Comparison of ENCODE assay signal across 15 mouse cellular contexts in genomic region chr5:124184191-124184590, GRCm38 (mm10).
DNase-seq lines count a peak whose midpoint lies in the region; ATAC-seq and TF ChIP-seq lines count a peak whose summit lies in the region.
"Had no signal": no experiment of that assay in that cellular context is flagged by ENCODE, and none has a peak within 500 bp of the region (broad histone marks: within the 10 kb centered on the region; RNA-seq: fewer than 3 reads in every experiment).

No protein-coding gene starts in this region.

- peak overlapping the region; percentile 71; the same call in 1 of the 2 replicates for H3K9ac ChIP-seq in heart, embryonic 14.5 days (ENCODE audit: low read length)
- H3K9ac ChIP-seq in embryonic facial prominence, embryonic 14.5 days (ENCODE audit: low read depth, low read length) = 0 out of 2 replicates have a peak overlapping the region, but pooled peaks have one; percentile 36
- peak overlapping the region; percentile 70 for H3K9ac ChIP-seq in forebrain, embryonic 14.5 days (ENCODE audit: low read length)
- H3K9ac ChIP-seq in midbrain, embryonic 11.5 days (ENCODE audit: low read length) = peak overlapping the region; percentile 51
- H3K9ac ChIP-seq in intestine, embryonic 15.5 days = no peak overlapping the region
- H3K9ac ChIP-seq: embryonic facial prominence, embryonic 12.5 days had no signal

- peak overlapping the region in 1 of 2 experiments; percentile 90; a peak in 3 of 4 replicates for H3K27ac ChIP-seq in heart, embryonic 14.5 days (replicated peaks in 1 of 2; ENCODE audit: control insufficient read depth in 1 of 2, insufficient read depth in 1 of 2, low read depth in 2 of 2, low read length in 2 of 2)
- no peak overlapping the region for H3K27ac ChIP-seq in embryonic facial prominence, embryonic 14.5 days (replicated peaks; ENCODE audit: low read depth, low read length)
- H3K27ac ChIP-seq in forebrain, embryonic 14.5 days (ENCODE audit: low read depth, low read length) = peak overlapping the region; percentile 90
- H3K27ac ChIP-seq in midbrain, embryonic 11.5 days (ENCODE audit: low read depth, low read length) = no peak overlapping the region; the same call in 1 of the 2 replicates
- no peak overlapping the region for H3K27ac ChIP-seq in cerebellum, adult 2 months (ENCODE audit: insufficient read depth, low read length)
- H3K27ac ChIP-seq in intestine, embryonic 15.5 days = no peak overlapping the region
- H3K27ac ChIP-seq: embryonic facial prominence, embryonic 12.5 days had no signal

- H3K4me3 ChIP-seq in heart, embryonic 14.5 days (ENCODE audit: control insufficient read depth in 1 of 2, insufficient read depth in 1 of 2, low read depth in 1 of 2, low read length in 2 of 2) = peak overlapping the region in 1 of 2 experiments; percentile 18; a peak in 1 of 4 replicates
- H3K4me3 ChIP-seq in embryonic facial prominence, embryonic 14.5 days (ENCODE audit: low read depth, low read length) = no peak overlapping the region
- peak overlapping the region; percentile 33 for H3K4me3 ChIP-seq in forebrain, embryonic 14.5 days (ENCODE audit: low read depth, low read length)
- no peak overlapping the region for H3K4me3 ChIP-seq in midbrain, embryonic 11.5 days (ENCODE audit: low read depth, low read length)
- no peak overlapping the region for H3K4me3 ChIP-seq in cerebellum, adult 2 months (replicated peaks; ENCODE audit: insufficient read depth, low read depth, low read length)
- H3K4me3 ChIP-seq in intestine, embryonic 15.5 days (replicated peaks) = no peak overlapping the region
- H3K4me3 ChIP-seq: embryonic facial prominence, embryonic 12.5 days had no signal

- ATAC-seq in heart, embryonic 14.5 days (ENCODE audit: insufficient number of reproducible peaks, insufficient read depth, low FRiP score, low read depth) = no peak
- no peak for ATAC-seq in embryonic facial prominence, embryonic 14.5 days (ENCODE audit: low read depth)
- ATAC-seq in forebrain, embryonic 14.5 days = no peak
- ATAC-seq in midbrain, embryonic 11.5 days (ENCODE audit: low FRiP score) = no peak
- ATAC-seq in intestine, embryonic 15.5 days = no peak
- ATAC-seq: intestine, postnatal 0 days had no signal

- no peaks in the 10 kb centered on the region for H3K36me3 ChIP-seq in heart, embryonic 14.5 days (ENCODE audit: control insufficient read depth, insufficient read depth, low read length)
- H3K36me3 ChIP-seq in embryonic facial prominence, embryonic 14.5 days (ENCODE audit: control insufficient read depth, insufficient read depth, low read length) = no peaks in the 10 kb centered on the region
- H3K36me3 ChIP-seq in forebrain, embryonic 14.5 days (ENCODE audit: control insufficient read depth, insufficient read depth, low read length) = no peaks in the 10 kb centered on the region
- H3K36me3 ChIP-seq in midbrain, embryonic 11.5 days (ENCODE audit: control insufficient read depth, insufficient read depth, low read length) = no peaks in the 10 kb centered on the region
- H3K36me3 ChIP-seq in intestine, embryonic 15.5 days = no peaks in the 10 kb centered on the region
- H3K36me3 ChIP-seq: embryonic facial prominence, embryonic 12.5 days had no signal

- DNase-seq in heart, adult 8-10 months (ENCODE audit: low spot score) = no peak
- no peak for DNase-seq in embryonic facial prominence, embryonic 14.5 days (ENCODE audit: low spot score)
- peak; percentile 69 for DNase-seq in forebrain, embryonic 14.5 days (ENCODE audit: low spot score)
- no peak for DNase-seq in midbrain, embryonic 11.5 days (ENCODE audit: low spot score, missing footprints)
- DNase-seq in B cell, adult 2 months = no peak
- DNase-seq in cerebellum, adult 2 months = no peak
- DNase-seq: adrenal gland, postnatal 36 days; cerebellum, adult 8-10 months; layer of hippocampus, adult 9-11 months; liver; lung, postnatal 14 days had no signal

- peaks cover 45 to 60% of the 10 kb centered on the region in 2 experiments for H3K4me1 ChIP-seq in heart, embryonic 14.5 days (ENCODE audit: control insufficient read depth in 2 of 2, insufficient read depth in 2 of 2, low read length in 2 of 2)
- H3K4me1 ChIP-seq in embryonic facial prominence, embryonic 14.5 days (ENCODE audit: control insufficient read depth, insufficient read depth, low read length) = peaks cover 36% of the 10 kb centered on the region
- peaks cover 52% of the 10 kb centered on the region for H3K4me1 ChIP-seq in forebrain, embryonic 14.5 days (ENCODE audit: control insufficient read depth, insufficient read depth, low read length)
- peaks cover 41% of the 10 kb centered on the region for H3K4me1 ChIP-seq in midbrain, embryonic 11.5 days (ENCODE audit: control insufficient read depth, insufficient read depth, low read length)
- H3K4me1 ChIP-seq in cerebellum, adult 2 months (ENCODE audit: control insufficient read depth, insufficient read depth, low read length) = peaks cover 54% of the 10 kb centered on the region
- H3K4me1 ChIP-seq in intestine, embryonic 15.5 days (replicated peaks) = peaks cover 20% of the 10 kb centered on the region

- H3K9me3 ChIP-seq in heart, embryonic 14.5 days (ENCODE audit: control insufficient read depth, low read length) = no peaks in the 10 kb centered on the region
- no peaks in the 10 kb centered on the region for H3K9me3 ChIP-seq in embryonic facial prominence, embryonic 14.5 days (ENCODE audit: control insufficient read depth, low read length)
- H3K9me3 ChIP-seq in forebrain, embryonic 14.5 days (replicated peaks; ENCODE audit: control insufficient read depth, low read length) = no peaks in the 10 kb centered on the region
- H3K9me3 ChIP-seq in midbrain, embryonic 11.5 days (ENCODE audit: control insufficient read depth, low read length) = no peaks in the 10 kb centered on the region
- H3K9me3 ChIP-seq in intestine, embryonic 15.5 days = no peaks in the 10 kb centered on the region
- H3K9me3 ChIP-seq: embryonic facial prominence, embryonic 12.5 days had no signal

- no peaks in the 10 kb centered on the region for H3K27me3 ChIP-seq in heart, embryonic 14.5 days (ENCODE audit: control insufficient read depth, insufficient read depth, low read length)
- H3K27me3 ChIP-seq in embryonic facial prominence, embryonic 14.5 days (replicated peaks; ENCODE audit: control insufficient read depth, insufficient read depth, low read length) = no peaks in the 10 kb centered on the region
- H3K27me3 ChIP-seq in forebrain, embryonic 14.5 days (replicated peaks; ENCODE audit: control insufficient read depth, insufficient read depth, low read length) = no peaks in the 10 kb centered on the region
- H3K27me3 ChIP-seq in midbrain, embryonic 11.5 days (ENCODE audit: control insufficient read depth, insufficient read depth, low read length) = no peaks in the 10 kb centered on the region
- no peaks in the 10 kb centered on the region for H3K27me3 ChIP-seq in cerebellum, adult 2 months (ENCODE audit: control insufficient read depth, insufficient read depth, low read length)
- H3K27me3 ChIP-seq in intestine, embryonic 15.5 days (replicated peaks) = no peaks in the 10 kb centered on the region

- no peak for TF ChIP-seq CTCF in cerebellum, adult 2 months (IDR thresholded peaks at IDR 0.05; ENCODE audit: borderline replicate concordance, insufficient read depth, low read depth, low read length)

- TF ChIP-seq POLR2A in cerebellum, adult 2 months (IDR thresholded peaks at IDR 0.05; ENCODE audit: borderline replicate concordance, insufficient read depth, low read length) = no peak

- 61% methylated on average over 3 of the region's 3 CpGs for WGBS in heart, embryonic 14.5 days
- 81% methylated on average over 3 of the region's 3 CpGs for WGBS in embryonic facial prominence, embryonic 14.5 days
- WGBS in forebrain, embryonic 14.5 days = 52% methylated on average over 3 of the region's 3 CpGs
- WGBS in midbrain, embryonic 11.5 days = 91% methylated on average over 3 of the region's 3 CpGs
- 37% methylated on average over 3 of the region's 3 CpGs for WGBS in cerebellum, adult 2 months
- WGBS in intestine, embryonic 15.5 days = 86% methylated on average over 3 of the region's 3 CpGs

- H3K4me2 ChIP-seq in heart, embryonic 14.5 days (ENCODE audit: low read length) = peak overlapping the region; percentile 57
- H3K4me2 ChIP-seq in embryonic facial prominence, embryonic 14.5 days (ENCODE audit: low read depth, low read length) = peak overlapping the region; percentile 37
- peak overlapping the region; percentile 70 for H3K4me2 ChIP-seq in forebrain, embryonic 14.5 days (ENCODE audit: low read length)
- H3K4me2 ChIP-seq in midbrain, embryonic 11.5 days = peak overlapping the region; percentile 54; the same call in 1 of the 2 replicates
- no peak overlapping the region for H3K4me2 ChIP-seq in intestine, embryonic 15.5 days (replicated peaks)
